Mouse (Mus musculus) lung, postnatal 10 days (tissue): ENCODE data around the gene B3gat3.
"Not testable (repeated sequence)": the region's sequence is repeated elsewhere in the genome, so short reads cannot be mapped to it uniquely, and the experiment has no call there.

Experiments used
- DNase-seq: peaks from one replicate; pipeline ENCODE4 v3.0.0; 2021

Gene B3gat3

DNA sequence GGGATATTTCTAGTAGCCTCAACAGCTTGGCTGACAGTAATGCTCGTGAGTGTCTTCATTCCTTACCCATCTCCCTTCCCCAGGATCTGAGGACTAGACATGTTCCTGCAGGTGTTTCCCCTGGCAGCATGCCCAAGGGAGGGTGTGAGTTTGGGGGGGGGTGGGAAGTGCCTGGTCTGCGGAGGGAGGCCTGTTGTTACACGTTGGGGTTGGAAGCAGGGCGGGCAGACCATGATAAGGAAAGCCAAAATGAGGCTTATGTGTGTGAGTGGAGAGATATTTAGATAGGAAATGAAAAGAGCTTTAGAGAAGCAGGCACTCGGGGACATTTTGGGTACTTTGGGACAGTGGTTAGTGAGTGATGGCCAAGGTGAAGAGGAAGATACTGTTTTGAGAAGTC, 23.9 kb downstream of the B3gat3 start:
- DNase-seq, result no peak

DNA sequence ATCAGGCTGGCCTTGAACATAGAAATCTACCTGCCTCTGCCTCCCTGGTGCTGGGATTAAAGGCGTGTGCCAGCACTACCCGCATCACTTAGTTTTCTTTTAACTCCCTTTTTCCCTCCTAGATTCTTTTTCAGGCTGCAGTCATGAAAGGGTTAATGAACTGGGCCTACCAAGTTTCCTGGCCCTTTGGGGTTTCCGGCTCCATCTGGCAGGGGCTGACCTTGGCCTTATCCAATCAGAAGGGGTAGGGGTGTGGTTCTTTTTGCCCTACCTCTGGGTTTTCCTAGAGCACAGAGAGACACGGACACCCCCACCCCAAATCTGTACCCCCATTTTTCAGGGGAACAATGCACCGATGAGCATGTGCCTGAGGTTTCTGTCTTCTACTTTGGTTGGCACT, 24.6 kb downstream of the B3gat3 start:
- DNase-seq, result peak; percentile 94

DNA sequence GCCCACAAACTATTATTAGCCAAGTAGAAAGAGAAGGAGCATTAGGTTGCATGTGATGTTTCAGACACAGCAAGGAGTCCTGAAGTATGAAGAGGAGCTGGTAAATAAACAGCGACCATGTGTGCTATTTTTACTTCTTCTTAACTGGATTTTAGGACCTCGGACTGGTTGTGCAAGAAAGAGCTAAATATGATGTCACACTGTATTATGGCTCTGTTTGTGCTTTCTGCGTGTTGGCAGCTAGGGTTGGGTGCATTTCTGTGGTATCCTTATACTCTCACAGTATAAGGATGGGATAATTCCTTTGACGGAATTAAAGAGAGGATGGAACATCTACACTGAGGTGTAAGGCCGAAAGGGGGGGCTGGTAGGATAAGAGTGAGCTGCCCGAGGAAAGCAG, 25.1 kb downstream of the B3gat3 start:
- DNase-seq, result no peak

DNA sequence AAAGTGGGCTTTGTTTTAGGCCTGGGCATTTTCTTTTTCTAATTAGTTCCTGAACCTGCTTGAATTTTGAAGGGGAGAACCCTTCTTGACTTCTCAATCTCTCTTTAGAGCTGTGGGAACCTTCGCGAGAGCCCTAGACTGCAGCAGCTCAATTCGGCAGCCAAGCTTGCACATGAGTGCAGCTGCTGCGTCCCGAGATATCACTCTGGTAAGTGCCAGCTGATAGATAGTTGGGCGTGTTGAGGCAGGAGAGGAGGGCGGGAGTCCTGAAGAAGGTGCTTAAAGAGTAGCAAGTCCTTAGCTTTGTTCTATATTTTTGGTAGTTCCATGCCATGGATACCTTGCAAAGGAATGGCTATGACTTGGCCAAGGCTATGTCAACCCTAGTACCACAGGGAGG, 26.8 kb downstream of the B3gat3 start:
- no peak for DNase-seq

DNA sequence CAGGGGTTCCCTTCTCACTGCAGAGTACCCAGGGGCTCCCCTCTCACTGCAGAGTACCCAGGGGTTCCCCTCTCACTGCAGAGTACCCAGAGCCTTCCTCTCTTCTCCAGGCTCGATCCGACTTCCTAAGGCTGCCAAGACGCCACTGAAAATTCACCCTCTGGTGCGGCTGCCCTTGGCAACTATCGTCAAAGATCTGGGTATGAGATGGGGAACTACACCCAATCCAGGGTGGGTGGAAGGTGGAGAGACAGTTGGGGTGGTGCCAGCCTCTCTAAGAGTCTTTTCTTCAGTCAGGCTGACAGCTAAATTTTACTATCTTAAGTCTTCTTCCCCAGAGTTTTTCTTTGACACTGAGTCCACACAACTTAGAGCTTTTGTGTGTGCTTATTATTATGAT, 30.0 kb downstream of the B3gat3 start:
- DNase-seq, result no peak

DNA sequence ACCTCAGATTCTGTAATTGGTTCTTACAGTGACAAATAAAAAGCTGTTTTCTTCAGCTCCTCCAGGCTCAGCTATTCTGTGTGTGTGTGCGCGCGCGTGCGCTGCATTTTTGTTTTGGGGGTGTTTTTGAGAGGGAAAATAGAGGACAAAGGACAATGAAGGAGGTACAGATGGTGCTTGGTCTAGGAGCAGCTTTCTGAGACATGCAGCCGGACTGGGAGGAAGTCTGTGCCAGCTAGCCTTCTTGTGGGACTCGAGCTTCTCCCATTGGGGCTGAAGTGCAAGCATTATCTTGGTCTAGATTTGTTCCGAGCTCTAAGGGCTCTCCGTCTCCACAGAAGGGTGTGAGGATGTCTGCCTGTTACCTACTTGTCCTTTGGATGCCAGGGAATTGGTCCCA, 32.1 kb downstream of the B3gat3 start:
- DNase-seq, result no peak

DNA sequence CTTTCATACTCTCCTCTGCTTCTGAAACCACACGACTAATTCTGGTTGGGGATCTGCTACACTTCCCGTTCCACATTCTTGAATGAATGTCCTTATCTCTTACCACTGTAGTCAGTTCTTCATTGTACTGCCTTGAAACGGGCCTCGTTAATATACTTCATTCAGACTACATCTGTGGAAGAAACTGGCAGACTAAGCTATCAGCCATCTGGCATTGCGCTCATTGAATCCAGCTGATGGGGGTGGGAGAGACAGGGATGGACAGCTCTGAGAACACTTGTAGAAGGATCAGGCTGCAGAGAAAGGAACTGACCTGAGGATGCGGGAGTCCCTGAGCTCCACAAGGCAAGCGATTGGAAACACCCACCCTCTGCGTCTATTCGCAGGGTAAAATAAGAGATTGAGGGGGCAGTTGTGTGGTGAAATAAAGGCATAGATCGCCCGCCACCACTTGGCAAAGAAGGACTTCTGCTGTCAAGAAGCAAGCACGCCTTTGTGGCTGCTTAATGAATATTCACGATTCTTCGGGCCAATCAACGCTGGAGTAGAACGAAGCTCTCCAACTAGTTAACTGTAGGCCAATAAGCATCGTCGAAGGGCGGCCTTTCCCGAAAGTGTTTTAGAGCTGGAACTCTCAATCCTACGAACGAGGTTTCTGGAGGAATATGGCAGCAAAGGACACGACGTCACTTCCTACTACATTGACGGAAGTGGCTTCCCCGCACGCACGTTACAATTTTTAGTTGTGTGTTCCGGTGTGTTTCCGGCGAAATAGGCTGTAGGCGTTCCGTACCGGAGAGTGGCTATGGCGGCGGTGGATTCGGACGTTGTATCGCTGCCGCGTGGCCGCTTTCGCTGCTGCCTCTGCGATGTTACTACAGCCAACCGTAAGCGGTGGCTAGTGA, 33.2 kb downstream of the B3gat3 start, which contains the start of gene Tut1:
Gene Tut1, plus strand, starts transcription at position 713 of the 905 bp plus-strand sequence.
- peak; percentile 95 for DNase-seq

DNA sequence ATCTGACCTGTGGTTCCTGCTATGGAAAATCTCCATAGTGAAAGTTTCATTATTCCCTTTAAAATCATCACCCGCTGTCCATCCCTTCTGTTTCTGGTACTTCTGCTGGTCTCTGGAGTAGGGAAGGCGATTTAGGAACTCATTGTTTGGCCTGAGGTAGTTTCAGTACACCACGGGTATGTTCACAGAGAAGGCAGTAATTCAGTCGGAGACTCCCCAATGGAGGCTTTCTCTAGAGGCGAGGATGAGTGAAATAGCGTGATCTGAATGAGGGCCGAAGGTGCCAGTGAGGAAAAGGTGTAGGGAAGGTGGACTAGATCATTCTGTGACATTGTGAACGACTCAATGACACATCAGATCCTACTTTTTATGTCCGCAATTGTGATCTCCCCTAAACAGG, 34.0 kb downstream of the B3gat3 start:
- no peak for DNase-seq

DNA sequence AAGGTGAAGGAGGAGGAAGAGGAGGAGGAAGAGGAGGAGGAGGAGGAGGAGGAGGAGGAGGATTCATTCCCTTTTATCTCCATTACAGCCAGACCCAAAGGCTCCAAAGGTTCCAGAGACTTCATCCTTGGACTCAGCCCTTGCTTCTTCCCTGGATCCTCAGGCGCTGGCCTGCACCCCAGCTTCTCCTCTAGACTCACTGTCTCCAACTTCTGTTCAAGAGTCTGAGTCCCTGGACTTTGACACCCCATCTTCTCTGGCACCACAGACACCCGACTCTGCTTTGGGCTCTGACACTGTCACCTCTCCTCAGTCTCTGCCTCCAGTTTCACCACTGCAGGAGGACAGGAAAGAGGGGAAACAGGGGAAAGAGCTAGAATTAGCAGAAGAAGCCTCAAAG, 42.1 kb downstream of the B3gat3 start:
- no peak for DNase-seq

DNA sequence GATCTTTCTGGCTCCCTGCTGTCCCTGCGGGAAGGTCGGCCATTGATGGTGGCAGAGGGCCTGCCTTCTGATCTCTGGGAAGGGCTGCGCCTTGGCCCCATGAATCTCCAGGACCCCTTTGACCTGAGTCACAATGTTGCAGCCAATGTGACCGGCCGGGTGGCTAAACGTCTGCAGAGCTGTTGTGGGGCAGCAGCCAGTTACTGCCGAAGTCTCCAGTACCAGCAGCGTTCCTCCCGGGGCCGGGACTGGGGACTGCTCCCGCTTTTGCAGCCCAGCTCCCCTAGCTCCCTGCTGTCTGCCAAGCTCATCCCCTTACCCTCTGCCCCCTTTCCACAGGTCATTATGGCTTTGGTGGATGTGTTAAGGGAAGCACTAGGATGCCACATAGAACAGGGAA, 44.9 kb downstream of the B3gat3 start:
- DNase-seq, result no peak

DNA sequence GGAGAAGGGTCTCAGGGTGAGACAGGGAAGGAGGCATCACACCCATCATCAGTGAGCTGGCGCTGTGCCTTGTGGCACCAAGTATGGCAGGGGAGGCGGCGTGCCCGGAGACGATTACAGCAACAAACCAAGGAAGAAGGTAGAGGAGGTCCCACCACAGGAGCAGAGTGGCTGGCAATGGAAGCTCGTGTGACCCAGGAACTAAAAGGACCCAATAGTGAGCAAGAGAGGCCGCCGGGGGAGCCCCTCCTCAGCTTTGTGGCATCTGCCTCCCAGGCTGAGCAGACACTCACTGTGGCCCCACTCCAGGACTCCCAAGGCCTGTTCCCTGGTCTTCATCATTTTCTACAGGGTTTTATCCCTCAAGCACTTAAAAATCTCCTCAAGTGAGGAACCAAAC, 45.6 kb downstream of the B3gat3 start:
- DNase-seq, result peak; percentile 64

DNA sequence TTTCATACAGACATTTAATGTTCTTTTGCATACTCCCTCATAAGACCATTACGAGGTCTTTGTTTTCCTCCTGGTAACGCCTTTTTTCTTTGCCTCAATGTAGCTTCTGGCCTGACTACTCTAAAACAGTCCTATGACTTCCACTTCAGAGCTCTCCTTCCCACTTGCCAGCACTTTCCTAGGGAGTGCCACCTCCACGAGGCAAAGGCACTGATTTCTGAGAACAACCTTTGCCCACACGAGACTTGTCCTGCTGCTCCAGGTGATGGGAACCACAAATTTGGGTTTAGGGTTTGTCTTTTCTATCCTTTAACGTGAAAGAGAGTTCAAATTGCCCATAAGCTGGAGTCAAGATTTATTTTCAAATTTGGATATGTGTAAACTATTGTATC, 46.0 kb downstream of the B3gat3 start:
- no peak for DNase-seq

DNA sequence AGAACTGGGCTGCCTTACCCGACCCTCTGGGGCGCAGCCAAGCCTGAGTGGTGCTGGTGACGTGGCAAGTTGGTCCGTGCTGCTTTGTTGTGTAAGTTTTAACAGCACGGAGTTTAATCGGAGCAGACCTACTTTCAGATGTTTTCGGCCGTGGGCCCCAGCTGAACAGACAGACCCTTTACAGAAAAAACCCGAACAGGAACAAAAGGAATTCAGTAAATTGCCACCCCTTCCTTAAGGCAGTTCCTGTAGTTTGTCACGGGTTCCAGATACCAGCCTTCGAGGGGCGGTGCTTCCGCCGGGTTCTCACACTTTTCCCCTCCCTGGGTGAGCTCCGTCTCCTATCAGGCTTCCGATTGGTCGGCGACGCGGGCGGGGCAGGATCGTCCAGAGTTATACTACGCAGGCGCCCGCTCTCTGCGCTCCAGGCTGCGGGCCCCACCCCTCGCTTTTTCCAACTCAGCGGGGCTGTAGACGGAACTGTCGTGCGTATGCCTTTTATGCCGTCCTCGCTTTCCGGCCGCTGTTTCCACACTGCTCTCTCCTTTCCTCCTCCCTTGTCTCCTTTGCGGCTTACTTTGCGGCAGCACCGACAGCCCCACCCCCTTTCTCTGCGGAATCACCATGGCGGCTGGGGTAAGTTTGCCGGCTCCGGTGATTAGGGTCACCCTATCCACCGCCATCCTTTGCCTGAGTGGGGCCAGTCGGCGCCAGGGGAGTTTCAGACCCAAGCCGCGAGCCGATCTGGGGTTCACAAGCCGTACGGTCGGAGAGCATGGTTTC, 46.6 kb downstream of the B3gat3 start, which contains the start of gene Eef1g:
Gene Eef1g, plus strand, starts transcription at position 452 of the 783 bp plus-strand sequence.
- peak; percentile 100 for DNase-seq

DNA sequence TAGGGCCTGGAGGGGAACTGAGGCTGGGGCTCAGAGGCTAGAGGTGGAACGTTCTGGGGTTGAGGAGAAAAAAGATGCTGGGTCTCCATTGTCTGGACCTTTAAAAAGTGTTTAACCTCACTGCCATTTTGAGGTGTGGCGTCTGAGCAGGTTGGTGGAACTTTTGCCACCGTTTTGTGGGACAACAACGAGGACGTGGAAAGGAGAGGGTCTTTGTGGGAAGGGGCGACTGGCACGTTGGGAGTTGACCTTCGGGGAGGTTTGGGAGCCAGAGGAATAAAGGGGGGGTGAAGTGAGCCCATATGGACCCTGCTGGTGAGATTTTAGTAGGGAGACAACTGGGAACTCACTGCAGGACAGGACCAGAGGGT, 47.2 kb downstream of the B3gat3 start:
- DNase-seq, result no peak

DNA sequence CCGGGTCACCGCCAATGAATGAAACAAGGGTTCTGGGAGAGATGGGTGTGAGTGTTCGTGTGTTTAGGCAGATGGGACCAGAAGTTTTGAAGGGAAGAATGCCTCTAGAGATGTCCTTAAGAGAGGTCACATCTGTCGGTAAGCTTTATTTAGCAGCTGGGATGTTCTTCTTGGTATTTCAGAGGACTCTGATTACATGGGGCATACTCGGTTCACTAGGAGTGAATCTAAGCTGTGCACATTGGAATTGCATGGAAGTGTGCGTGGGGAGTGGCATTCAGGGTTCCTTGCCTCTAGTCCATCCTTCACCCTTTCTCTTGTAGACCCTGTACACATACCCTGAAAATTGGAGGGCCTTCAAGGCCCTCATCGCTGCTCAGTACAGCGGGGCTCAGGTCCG, 47.7 kb downstream of the B3gat3 start:
- DNase-seq, result no peak

DNA sequence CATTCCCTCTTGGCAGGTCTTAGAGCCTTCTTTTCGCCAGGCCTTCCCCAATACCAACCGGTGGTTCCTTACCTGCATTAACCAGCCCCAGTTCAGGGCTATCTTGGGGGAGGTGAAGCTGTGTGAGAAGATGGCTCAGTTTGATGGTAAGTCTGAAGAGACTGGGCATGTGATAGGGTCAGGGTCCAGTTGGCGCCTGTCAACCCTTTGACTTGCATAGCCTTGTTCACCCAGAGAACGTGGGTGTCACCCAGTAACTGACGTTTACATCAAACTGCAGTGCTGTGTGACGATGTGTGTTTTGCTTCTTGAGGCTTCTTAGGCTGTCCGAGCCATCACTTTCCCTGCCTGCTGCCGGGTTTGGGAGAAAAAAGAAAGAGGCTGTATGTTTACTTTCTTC, 52.3 kb downstream of the B3gat3 start:
- not testable (repeated sequence) for DNase-seq

DNA sequence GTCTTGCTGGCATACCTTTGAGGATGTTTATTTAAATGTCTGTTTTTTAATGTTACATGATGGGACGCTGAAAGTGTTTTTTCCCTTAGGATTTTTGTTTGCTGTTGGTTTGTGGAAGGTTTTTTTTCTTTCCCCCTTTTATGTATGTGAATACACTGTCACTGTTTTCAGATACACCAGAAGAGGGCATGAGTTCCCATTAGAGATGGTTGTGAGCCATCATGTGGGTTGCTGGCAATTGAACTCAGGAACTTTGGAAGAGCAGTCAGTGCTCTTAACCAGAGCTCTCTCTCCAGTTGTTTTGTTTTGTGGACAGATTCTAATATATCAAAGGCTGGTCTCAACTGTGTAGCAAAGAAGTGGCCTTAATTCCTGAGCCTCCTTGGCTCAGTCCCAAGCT, 54.5 kb downstream of the B3gat3 start:
- DNase-seq, result no peak

DNA sequence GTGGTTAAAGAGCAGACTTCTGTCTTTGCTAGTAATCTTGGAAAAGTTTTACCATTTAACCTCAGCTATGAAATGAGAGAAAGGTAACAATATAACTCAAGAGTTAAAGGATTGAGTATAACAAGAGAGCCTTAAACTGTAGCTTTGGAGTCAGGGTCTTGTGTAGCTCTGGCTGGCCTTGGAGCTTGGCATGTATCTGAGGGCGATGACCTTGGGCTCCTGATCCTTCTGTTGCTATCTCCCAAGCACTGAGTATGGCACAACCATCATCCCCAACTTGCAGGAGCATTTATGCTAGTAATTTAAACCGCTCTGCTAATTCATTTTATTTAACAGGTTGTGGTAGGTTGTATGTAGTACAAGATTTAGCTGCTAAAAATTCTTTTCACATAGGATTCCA, 55.3 kb downstream of the B3gat3 start:
- no peak for DNase-seq

DNA sequence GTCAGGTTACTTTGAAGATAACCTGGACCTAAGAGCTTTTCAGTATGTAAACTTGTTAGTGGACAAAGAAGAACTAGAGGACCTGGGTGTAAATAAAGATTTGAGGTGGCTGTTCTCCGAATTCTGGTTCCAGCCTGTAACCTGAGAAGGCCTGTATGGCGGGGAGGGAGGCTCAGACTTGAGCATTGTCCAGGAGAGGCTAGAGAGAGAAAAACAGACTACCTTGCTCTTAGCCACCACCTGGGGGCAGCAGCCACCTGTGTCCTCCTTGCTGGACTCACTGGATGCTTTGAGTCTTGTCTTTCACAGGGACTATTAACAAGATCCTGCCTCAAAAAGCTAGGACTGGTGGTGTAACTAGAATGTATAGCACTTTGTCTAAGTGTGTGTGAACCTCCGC, 56.4 kb downstream of the B3gat3 start:
- DNase-seq, result peak; percentile 65
